Mouse (Mus musculus): ENCODE measurements around the gene Kdm6a.

DNA sequence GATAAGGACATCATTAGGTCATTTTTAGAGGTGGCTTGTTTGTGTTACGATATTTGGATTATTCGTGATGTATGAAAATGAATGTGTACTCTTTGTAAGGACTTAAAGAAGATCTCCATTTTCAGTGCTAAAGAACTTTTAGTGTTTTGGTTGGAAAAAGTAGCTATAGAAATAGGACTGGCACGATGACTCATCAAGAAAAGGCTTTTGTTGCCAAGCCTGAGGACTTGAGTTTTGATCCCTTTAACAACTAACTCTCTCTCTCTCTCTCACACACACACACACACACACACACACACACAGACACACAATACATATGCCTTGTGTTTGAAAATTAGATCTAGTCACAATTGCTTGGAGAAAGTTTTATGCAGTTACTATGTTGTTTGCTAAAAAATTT lies 4.6 kb downstream of the Kdm6a start:
- TF ChIP-seq EP300 (IDR thresholded peaks at IDR 0.05; ENCODE audit: low read depth in 1 of 2, low read length in 2 of 2) (no peak), CTCF (IDR thresholded peaks at IDR 0.05 in 2 of 3, conservative IDR thresholded peaks at IDR 0.05 in 1 of 3; ENCODE audit: control insufficient read depth in 1 of 3, insufficient read depth in 1 of 3, low read depth in 2 of 3, low read length in 3 of 3, poor library complexity in 1 of 3, severe bottlenecking in 1 of 3) (no peak), SIN3A (IDR thresholded peaks at IDR 0.05; ENCODE audit: low read length) (no peak), RCOR1 (IDR thresholded peaks at IDR 0.05; ENCODE audit: low read depth, low read length) (no peak), MAFK (IDR thresholded peaks at IDR 0.05; ENCODE audit: borderline replicate concordance, low read depth, low read length) (no peak), HCFC1 (IDR thresholded peaks at IDR 0.05; ENCODE audit: low read depth, low read length) (no peak), TAL1 (IDR thresholded peaks at IDR 0.05; ENCODE audit: low read length) (no peak), POLR2A (IDR thresholded peaks at IDR 0.05; ENCODE audit: control insufficient read depth in 1 of 2, insufficient read depth in 1 of 2, low read depth in 1 of 2, low read length in 2 of 2, poor library complexity in 1 of 2) (no peak), BHLHE40 (IDR thresholded peaks at IDR 0.05; ENCODE audit: borderline replicate concordance, low read depth, low read length) (no peak), USF2 (IDR thresholded peaks at IDR 0.05; ENCODE audit: borderline replicate concordance in 1 of 2, insufficient read depth in 1 of 2, low read depth in 1 of 2, low read length in 2 of 2) (no peak)

All from MEL (cell line).